Mouse (Mus musculus) R1 (cell line): Measurements from ENCODE around the gene Arap1.
A peak's percentile ranks its signal among the peaks of the same experiment; 100 is the strongest.

Experiments used
- DNase-seq: peaks from one replicate; pipeline ENCODE4 v3.0.0-alpha.2; 2018; ENCODE audit warnings: low read depth, low spot score

The Arap1 gene

GRCm38 (mm10) chr7:101443093-101443492 lies 95.2 kb downstream of the Arap1 start:
- no peak for DNase-seq

- no peak for DNase-seq
Observed at GRCm38 (mm10) chr7:101444211-101444610, 96.3 kb downstream of the Arap1 start.

- no peak for DNase-seq
Observed at GRCm38 (mm10) chr7:101449855-101450254, 102.0 kb downstream of the Arap1 start.

- DNase-seq: peak; percentile 86
Observed at GRCm38 (mm10) chr7:101450422-101451401, 102.8 kb downstream of the Arap1 start.

- DNase-seq: no peak
Observed at GRCm38 (mm10) chr7:101452669-101453068, 104.8 kb downstream of the Arap1 start.

- no peak for DNase-seq
Observed at GRCm38 (mm10) chr7:101453296-101453695, 105.4 kb downstream of the Arap1 start.

GRCm38 (mm10) chr7:101453725-101454124 lies 105.9 kb downstream of the Arap1 start:
- no peak for DNase-seq

- DNase-seq: no peak
Observed at GRCm38 (mm10) chr7:101454479-101454878, 106.6 kb downstream of the Arap1 start.

GRCm38 (mm10) chr7:101455141-101455540 lies 107.3 kb downstream of the Arap1 start:
- DNase-seq: no peak

- no peak for DNase-seq
Observed at GRCm38 (mm10) chr7:101456318-101456717, 108.5 kb downstream of the Arap1 start.

- no peak for DNase-seq
Observed at GRCm38 (mm10) chr7:101456789-101457188, 108.9 kb downstream of the Arap1 start.

- no peak for DNase-seq
Observed at GRCm38 (mm10) chr7:101457283-101457682, 109.4 kb downstream of the Arap1 start.

- no peak for DNase-seq
Observed at GRCm38 (mm10) chr7:101457801-101458200, 109.9 kb downstream of the Arap1 start.

- DNase-seq: no peak
Observed at GRCm38 (mm10) chr7:101458278-101458781, 110.5 kb downstream of the Arap1 start.

GRCm38 (mm10) chr7:101459305-101459813 lies 111.5 kb downstream of the Arap1 start:
- DNase-seq: no peak

- DNase-seq: no peak
Observed at GRCm38 (mm10) chr7:101459923-101460607, 112.2 kb downstream of the Arap1 start.

- no peak for DNase-seq
Observed at GRCm38 (mm10) chr7:101460608-101460957, 112.7 kb downstream of the Arap1 start.

- DNase-seq: no peak
Observed at GRCm38 (mm10) chr7:101461571-101461970, 113.7 kb downstream of the Arap1 start.
